Mouse (Mus musculus): ENCODE results near the gene Ssh2. TPM values are rescaled to one million over a fixed set of nuclear protein-coding genes. Genes with fewer than 3 reads are reported as not detected.

The Ssh2 gene
- polyA plus RNA-seq, 1 experiment from 2014 or later = 17.6 TPM

GRCm38 (mm10) chr11:77414141-77414839 lies 198.2 kb downstream of the Ssh2 start:
- DNase-seq (ENCODE audit: low spot score) = no peak
- Histone ChIP-seq H3K36me3 (ENCODE audit: control insufficient read depth, insufficient read depth, low read length) (no peaks in the 10 kb centered on the region), H3K4me3 (ENCODE audit: low read depth, low read length) (no peak overlapping the region), H3K27me3 (ENCODE audit: control insufficient read depth, insufficient read depth, low read length) (no peaks in the 10 kb centered on the region), H3K27ac (ENCODE audit: low read depth, low read length) (no peak overlapping the region), H3K4me1 (replicated peaks; ENCODE audit: control insufficient read depth, insufficient read depth, low read length) (no peaks in the 10 kb centered on the region), H3K9me3 (ENCODE audit: control insufficient read depth, low read length) (no peaks in the 10 kb centered on the region), H3K9ac (ENCODE audit: low read length) (no peak overlapping the region), H3K4me2 (ENCODE audit: low read depth, low read length, severe bottlenecking) (no peak overlapping the region)
- 94% methylated on average over 2 of the region's 2 CpGs for WGBS
- no peak for ATAC-seq (replicated peaks; ENCODE audit: low FRiP score)

DNA sequence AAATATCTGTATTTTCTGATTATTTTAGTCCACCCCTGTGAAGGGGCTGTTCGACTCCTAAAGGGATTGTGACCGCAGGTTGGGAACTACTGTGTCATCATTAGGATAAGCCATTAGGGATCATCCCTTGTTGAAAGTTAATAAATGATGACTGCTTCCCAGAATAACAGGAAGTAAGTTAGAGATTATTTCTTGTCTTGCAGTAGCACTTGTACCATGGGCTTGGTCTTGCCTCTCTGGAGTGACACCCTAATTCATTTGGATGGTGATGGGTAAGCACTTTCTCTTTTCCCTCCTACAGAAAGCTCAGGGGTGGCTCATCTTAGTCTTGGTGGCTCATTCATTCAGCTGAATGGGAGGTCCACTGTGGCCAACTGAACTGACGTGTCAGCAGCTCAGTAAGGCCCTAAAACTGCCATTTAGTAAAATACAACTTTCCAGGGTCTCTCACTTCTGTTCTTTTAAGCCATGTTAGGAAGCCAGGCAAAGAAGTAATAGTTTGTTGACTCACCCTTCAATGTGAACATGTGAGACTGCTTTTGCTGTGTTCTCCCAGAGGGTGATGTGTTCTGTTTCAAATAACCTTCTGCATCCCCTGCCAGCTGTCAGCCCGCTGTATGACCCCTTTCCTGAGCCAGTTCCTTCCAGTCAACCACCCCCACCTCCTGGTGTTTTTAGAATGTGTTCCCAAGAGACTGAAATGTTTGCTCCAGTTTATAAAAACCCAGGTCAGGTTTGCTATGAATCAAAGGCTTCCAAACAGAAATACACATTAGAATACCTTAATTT lies 200.3 kb downstream of the Ssh2 start:
- ATAC-seq (replicated peaks; ENCODE audit: low FRiP score) = no peak
- H3K4me2 ChIP-seq (ENCODE audit: low read depth, low read length, severe bottlenecking) = no peak overlapping the region
- H3K4me3 ChIP-seq (ENCODE audit: low read depth, low read length) = no peak overlapping the region
- no peaks in the 10 kb centered on the region for H3K9me3 ChIP-seq (ENCODE audit: control insufficient read depth, low read length)
- 83% methylated on average over 4 of the region's 4 CpGs for whole genome bisulfite sequencing
- no peaks in the 10 kb centered on the region for H3K4me1 ChIP-seq (replicated peaks; ENCODE audit: control insufficient read depth, insufficient read depth, low read length)
- H3K27me3 ChIP-seq (ENCODE audit: control insufficient read depth, insufficient read depth, low read length) = no peaks in the 10 kb centered on the region
- no peak overlapping the region for H3K27ac ChIP-seq (ENCODE audit: low read depth, low read length)
- H3K36me3 ChIP-seq (ENCODE audit: control insufficient read depth, insufficient read depth, low read length) = no peaks in the 10 kb centered on the region
- DNase-seq (ENCODE audit: low spot score) = no peak
- H3K9ac ChIP-seq (ENCODE audit: low read length) = no peak overlapping the region

GRCm38 (mm10) chr11:77418021-77418420 lies 201.9 kb downstream of the Ssh2 start:
- Histone ChIP-seq H3K4me3 (ENCODE audit: low read depth, low read length) (no peak overlapping the region), H3K9me3 (ENCODE audit: control insufficient read depth, low read length) (no peaks in the 10 kb centered on the region), H3K4me1 (replicated peaks; ENCODE audit: control insufficient read depth, insufficient read depth, low read length) (no peaks in the 10 kb centered on the region), H3K4me2 (ENCODE audit: low read depth, low read length, severe bottlenecking) (no peak overlapping the region), H3K27me3 (ENCODE audit: control insufficient read depth, insufficient read depth, low read length) (no peaks in the 10 kb centered on the region), H3K27ac (ENCODE audit: low read depth, low read length) (no peak overlapping the region), H3K9ac (ENCODE audit: low read length) (no peak overlapping the region), H3K36me3 (ENCODE audit: control insufficient read depth, insufficient read depth, low read length) (no peaks in the 10 kb centered on the region)
- no peak for ATAC-seq (replicated peaks; ENCODE audit: low FRiP score)
- no peak for DNase-seq (ENCODE audit: low spot score)
- WGBS = 99% methylated on average over 4 of the region's 4 CpGs

GRCm38 (mm10) chr11:77423175-77423859 lies 207.2 kb downstream of the Ssh2 start:
- Histone ChIP-seq H3K36me3 (ENCODE audit: control insufficient read depth, insufficient read depth, low read length) (no peaks in the 10 kb centered on the region), H3K4me1 (replicated peaks; ENCODE audit: control insufficient read depth, insufficient read depth, low read length) (no peaks in the 10 kb centered on the region)
- 92% methylated on average over 4 of the region's 4 CpGs for WGBS

DNA sequence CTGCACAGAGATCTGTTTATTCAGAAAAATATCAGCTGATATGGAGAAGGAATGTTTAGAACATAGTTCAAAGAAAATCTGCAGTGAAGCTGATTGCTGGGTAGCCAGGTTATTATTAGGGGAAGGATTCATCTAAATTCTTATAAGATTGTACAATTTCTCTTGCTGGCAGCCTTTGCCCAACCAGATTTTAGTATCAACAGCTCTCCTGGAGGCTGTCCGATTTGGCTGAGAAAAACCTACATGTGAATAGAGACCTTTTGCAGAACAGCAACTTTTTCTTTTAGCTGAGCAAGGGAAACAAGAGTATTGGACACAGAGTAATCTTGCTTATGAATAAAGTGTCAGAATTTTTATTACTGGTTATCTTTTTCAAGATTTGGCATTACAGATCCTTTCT lies 212.4 kb downstream of the Ssh2 start:
- Histone ChIP-seq H3K9ac (ENCODE audit: low read length) (no peak overlapping the region), H3K27ac (ENCODE audit: low read depth, low read length) (no peak overlapping the region), H3K4me3 (ENCODE audit: low read depth, low read length) (no peak overlapping the region), H3K27me3 (ENCODE audit: control insufficient read depth, insufficient read depth, low read length) (no peaks in the 10 kb centered on the region), H3K36me3 (ENCODE audit: control insufficient read depth, insufficient read depth, low read length) (no peaks in the 10 kb centered on the region; the same call in 1 of the 2 replicates), H3K4me1 (replicated peaks; ENCODE audit: control insufficient read depth, insufficient read depth, low read length) (no peaks in the 10 kb centered on the region), H3K9me3 (ENCODE audit: control insufficient read depth, low read length) (no peaks in the 10 kb centered on the region), H3K4me2 (ENCODE audit: low read depth, low read length, severe bottlenecking) (no peak overlapping the region)
- WGBS = 89% methylated on average over 1 of the region's 1 CpGs
- no peak for DNase-seq (ENCODE audit: low spot score)
- ATAC-seq (replicated peaks; ENCODE audit: low FRiP score) = no peak

More at GRCm38 (mm10) chr11:77423175-77423859, 207.2 kb downstream of the Ssh2 start:
- Histone ChIP-seq H3K4me3 (ENCODE audit: low read depth, low read length) (no peak overlapping the region), H3K4me2 (ENCODE audit: low read depth, low read length, severe bottlenecking) (no peak overlapping the region), H3K9me3 (ENCODE audit: control insufficient read depth, low read length) (no peaks in the 10 kb centered on the region), H3K27me3 (ENCODE audit: control insufficient read depth, insufficient read depth, low read length) (no peaks in the 10 kb centered on the region), H3K9ac (ENCODE audit: low read length) (no peak overlapping the region), H3K27ac (ENCODE audit: low read depth, low read length) (no peak overlapping the region)
- no peak for DNase-seq (ENCODE audit: low spot score)
- ATAC-seq (replicated peaks; ENCODE audit: low FRiP score) = no peak

DNA sequence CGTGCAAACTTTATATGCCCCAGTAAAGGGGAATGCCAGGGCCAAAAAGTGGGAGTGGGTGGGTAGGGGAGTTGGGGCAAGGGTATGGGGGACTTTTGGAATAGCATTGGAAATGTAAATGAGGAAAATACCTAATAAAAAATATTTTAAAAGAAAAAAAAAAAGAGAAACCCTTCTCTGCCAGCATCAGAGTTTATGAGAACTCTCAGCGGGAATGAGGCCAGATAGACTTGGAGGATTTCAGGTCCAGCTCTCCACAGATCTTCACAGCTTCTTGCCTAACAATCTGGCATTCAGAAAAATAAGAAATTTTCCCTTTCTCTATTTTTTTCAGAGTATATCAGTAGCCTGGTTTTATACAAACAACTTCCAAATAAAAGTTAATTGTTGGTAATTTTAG lies 220.9 kb downstream of the Ssh2 start:
- H3K9ac ChIP-seq (ENCODE audit: low read length) = no peak overlapping the region
- H3K4me2 ChIP-seq (ENCODE audit: low read depth, low read length, severe bottlenecking) = no peak overlapping the region
- no peaks in the 10 kb centered on the region for H3K9me3 ChIP-seq (ENCODE audit: control insufficient read depth, low read length)
- 95% methylated on average over 2 of the region's 2 CpGs for WGBS
- H3K4me1 ChIP-seq (replicated peaks; ENCODE audit: control insufficient read depth, insufficient read depth, low read length) = no peaks in the 10 kb centered on the region
- DNase-seq (ENCODE audit: low spot score) (no peak), ATAC-seq (replicated peaks; ENCODE audit: low FRiP score) (no peak)
- no peaks in the 10 kb centered on the region; the same call in 1 of the 2 replicates for H3K36me3 ChIP-seq (ENCODE audit: control insufficient read depth, insufficient read depth, low read length)
- no peak overlapping the region for H3K4me3 ChIP-seq (ENCODE audit: low read depth, low read length)
- H3K27me3 ChIP-seq (ENCODE audit: control insufficient read depth, insufficient read depth, low read length) = no peaks in the 10 kb centered on the region
- no peak overlapping the region for H3K27ac ChIP-seq (ENCODE audit: low read depth, low read length)

GRCm38 (mm10) chr11:77440081-77440480 lies 224.0 kb downstream of the Ssh2 start:
- ATAC-seq (replicated peaks; ENCODE audit: low FRiP score) = no peak
- WGBS = 92% methylated on average over 9 of the region's 9 CpGs
- Histone ChIP-seq H3K4me1 (replicated peaks; ENCODE audit: control insufficient read depth, insufficient read depth, low read length) (no peaks in the 10 kb centered on the region), H3K27me3 (ENCODE audit: control insufficient read depth, insufficient read depth, low read length) (no peaks in the 10 kb centered on the region), H3K4me2 (ENCODE audit: low read depth, low read length, severe bottlenecking) (no peak overlapping the region), H3K9ac (ENCODE audit: low read length) (no peak overlapping the region), H3K9me3 (ENCODE audit: control insufficient read depth, low read length) (no peaks in the 10 kb centered on the region), H3K36me3 (ENCODE audit: control insufficient read depth, insufficient read depth, low read length) (no peaks in the 10 kb centered on the region; the same call in 1 of the 2 replicates), H3K4me3 (ENCODE audit: low read depth, low read length) (no peak overlapping the region), H3K27ac (ENCODE audit: low read depth, low read length) (no peak overlapping the region)
- no peak for DNase-seq (ENCODE audit: low spot score)

DNA sequence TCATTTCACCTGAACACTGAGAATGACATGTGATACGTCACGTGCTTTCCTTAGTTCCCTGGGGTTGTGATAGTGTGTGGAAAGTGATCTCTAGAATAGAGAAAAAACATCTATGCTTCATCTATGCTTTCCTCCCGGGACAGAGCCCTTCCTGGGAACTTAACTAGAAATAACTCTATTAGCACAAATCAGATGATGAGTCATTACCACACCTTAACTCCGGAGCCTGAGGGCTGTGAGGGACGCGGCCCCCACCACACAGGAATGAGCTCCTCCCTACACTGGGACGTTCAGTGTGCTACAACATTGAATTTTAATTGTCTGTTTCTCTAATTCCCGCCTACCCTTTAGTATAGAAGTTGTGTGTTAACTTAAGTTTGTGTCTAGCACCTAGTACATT lies 224.9 kb downstream of the Ssh2 start:
- Histone ChIP-seq H3K36me3 (ENCODE audit: control insufficient read depth, insufficient read depth, low read length) (no peaks in the 10 kb centered on the region; the same call in 1 of the 2 replicates), H3K9me3 (ENCODE audit: control insufficient read depth, low read length) (no peaks in the 10 kb centered on the region), H3K4me1 (replicated peaks; ENCODE audit: control insufficient read depth, insufficient read depth, low read length) (no peaks in the 10 kb centered on the region), H3K27me3 (ENCODE audit: control insufficient read depth, insufficient read depth, low read length) (no peaks in the 10 kb centered on the region), H3K27ac (ENCODE audit: low read depth, low read length) (no peak overlapping the region), H3K4me2 (ENCODE audit: low read depth, low read length, severe bottlenecking) (no peak overlapping the region), H3K4me3 (ENCODE audit: low read depth, low read length) (no peak overlapping the region), H3K9ac (ENCODE audit: low read length) (no peak overlapping the region)
- ATAC-seq (replicated peaks; ENCODE audit: low FRiP score) (no peak), DNase-seq (ENCODE audit: low spot score) (no peak)
- WGBS = 90% methylated on average over 8 of the region's 8 CpGs

All from forebrain, embryonic 11.5 days (tissue).